Mouse (Mus musculus) gastrocnemius, postnatal 14 days (tissue): Measurements from ENCODE around the gene Sik2. TPM values are rescaled to one million over a fixed set of nuclear protein-coding genes. Genes with fewer than 3 reads are reported as not detected.

Experiments
- DNase-seq: peaks from one replicate; pipeline ENCODE4 v3.0.0; 2021; ENCODE audit warnings: mixed read lengths
- intact Hi-C: fragments of 180-260 bp; cut with DNase I; formaldehyde crosslinking; loops from one replicate; pipeline ENCODE4 v1.15.1; 2025; ENCODE audit warnings: low total_unique reads
- total RNA-seq, 2 experiments: library from RNA; stranded (reverse); gene quantifications; 2 replicates each; pipeline ENCODE4 v1.2.3; 2021

Sik2 gene
- total RNA-seq, 2 experiments from 2014 or later, result 12.0 to 13.3 TPM

GRCm38 (mm10) chr9:51006846-51007245 lies 2.0 kb downstream of the Sik2 start:
- peak; percentile 40 for DNase-seq
- intact Hi-C loops, result no loop called here

GRCm38 (mm10) chr9:51004062-51004461 lies 4.8 kb downstream of the Sik2 start:
- intact Hi-C loops, result no loop called here
- DNase-seq, result no peak

GRCm38 (mm10) chr9:50986677-50987076 lies 22.2 kb downstream of the Sik2 start:
- intact Hi-C loops, result no loop called here

GRCm38 (mm10) chr9:50986123-50986522 lies 22.8 kb downstream of the Sik2 start:
- intact Hi-C loops, result no loop called here
- DNase-seq, result no peak

More at GRCm38 (mm10) chr9:50986677-50987076, 22.2 kb downstream of the Sik2 start:
- DNase-seq, result no peak

- no peak for DNase-seq
- intact Hi-C loops, result no loop called here
Measured at GRCm38 (mm10) chr9:50981499-50982190, 27.2 kb downstream of the Sik2 start.

- intact Hi-C loops, result no loop called here
- DNase-seq, result no peak
Measured at GRCm38 (mm10) chr9:50974631-50975030, 34.2 kb downstream of the Sik2 start.

GRCm38 (mm10) chr9:50970413-50970812 lies 38.5 kb downstream of the Sik2 start:
- intact Hi-C loops, result no loop called here
- no peak for DNase-seq

GRCm38 (mm10) chr9:50969266-50969665 lies 39.6 kb downstream of the Sik2 start:
- intact Hi-C loops, result no loop called here
- no peak for DNase-seq

- intact Hi-C loops, result no loop called here
- DNase-seq, result no peak
Measured at GRCm38 (mm10) chr9:50966277-50966676, 42.6 kb downstream of the Sik2 start.

- DNase-seq, result no peak
- intact Hi-C loops, result no loop called here
Measured at GRCm38 (mm10) chr9:50965392-50965791, 43.5 kb downstream of the Sik2 start.

GRCm38 (mm10) chr9:50964911-50965310 lies 44.0 kb downstream of the Sik2 start:
- intact Hi-C loops, result no loop called here
- no peak for DNase-seq

- intact Hi-C loops, result no loop called here
- no peak for DNase-seq
Measured at GRCm38 (mm10) chr9:50957956-50958489, 50.9 kb downstream of the Sik2 start.

- intact Hi-C loops, result no loop called here
- no peak for DNase-seq
Measured at GRCm38 (mm10) chr9:50955176-50955575, 53.7 kb downstream of the Sik2 start.

- intact Hi-C loops, result no loop called here
- no peak for DNase-seq
Measured at GRCm38 (mm10) chr9:50948097-50948823, 60.6 kb downstream of the Sik2 start.

- intact Hi-C loops, result no loop called here
- DNase-seq, result no peak
Measured at GRCm38 (mm10) chr9:50946338-50946737, 62.5 kb downstream of the Sik2 start.

GRCm38 (mm10) chr9:50944826-50945225 lies 64.0 kb downstream of the Sik2 start:
- no peak for DNase-seq

GRCm38 (mm10) chr9:50942711-50943110 lies 66.2 kb downstream of the Sik2 start:
- intact Hi-C loops, result no loop called here
- DNase-seq, result no peak

More at GRCm38 (mm10) chr9:50944826-50945225, 64.0 kb downstream of the Sik2 start:
- intact Hi-C loops, result no loop called here

- intact Hi-C loops, result no loop called here
- DNase-seq, result no peak
Measured at GRCm38 (mm10) chr9:50941804-50942401, 67.0 kb downstream of the Sik2 start.

GRCm38 (mm10) chr9:50929986-50930385 lies 78.9 kb downstream of the Sik2 start:
- intact Hi-C loops, result no loop called here
- DNase-seq, result no peak

- no peak for DNase-seq
- intact Hi-C loops, result no loop called here
Measured at GRCm38 (mm10) chr9:50925801-50926200, 83.1 kb downstream of the Sik2 start.
